Mouse (Mus musculus): ENCODE measurements around the gene Gphn.

GRCm38 (mm10) chr12:78640086-78640485, 413.9 kb downstream of the Gphn start:
- TF ChIP-seq EP300 (optimal IDR thresholded peaks at IDR 0.05) (no peak), CTCF (IDR thresholded peaks at IDR 0.05; ENCODE audit: low read depth) (no peak)

All from stomach, postnatal 0 days (tissue).